Mouse (Mus musculus) 3T3-L1 (cell line): ENCODE measurements around the gene Ctbp2.

Source experiments
- DNase-seq: peaks from one replicate; pipeline ENCODE4 v3.0.0-alpha.2; 2015; ENCODE audit warnings: low read depth, low spot score

Ctbp2 gene

DNA sequence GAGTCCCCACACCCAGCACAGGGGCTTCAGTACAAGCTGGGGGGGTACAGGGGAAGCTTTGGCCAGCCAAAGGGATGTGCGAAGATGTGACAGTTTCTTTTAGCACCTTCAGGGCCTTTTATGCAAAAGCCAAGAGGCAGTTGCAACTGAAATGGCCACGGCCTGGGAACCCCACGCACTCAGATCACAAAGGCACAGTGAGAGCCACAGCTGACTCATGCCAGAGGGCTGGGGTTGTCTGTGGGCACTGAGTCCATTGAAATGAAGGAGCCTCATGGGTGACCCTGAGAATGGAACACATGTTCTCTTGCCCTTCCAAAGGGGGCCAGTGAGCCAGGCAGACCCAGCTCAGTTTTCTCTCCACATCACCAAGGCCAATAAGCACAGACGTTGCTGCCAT lies 115.5 kb downstream of the Ctbp2 start:
- DNase-seq: peak; percentile 6

GRCm38 (mm10) chr7:133007343-133007742 lies 116.8 kb downstream of the Ctbp2 start:
- DNase-seq: peak; percentile 92

GRCm38 (mm10) chr7:133005772-133006171 lies 118.4 kb downstream of the Ctbp2 start:
- no peak for DNase-seq

DNA sequence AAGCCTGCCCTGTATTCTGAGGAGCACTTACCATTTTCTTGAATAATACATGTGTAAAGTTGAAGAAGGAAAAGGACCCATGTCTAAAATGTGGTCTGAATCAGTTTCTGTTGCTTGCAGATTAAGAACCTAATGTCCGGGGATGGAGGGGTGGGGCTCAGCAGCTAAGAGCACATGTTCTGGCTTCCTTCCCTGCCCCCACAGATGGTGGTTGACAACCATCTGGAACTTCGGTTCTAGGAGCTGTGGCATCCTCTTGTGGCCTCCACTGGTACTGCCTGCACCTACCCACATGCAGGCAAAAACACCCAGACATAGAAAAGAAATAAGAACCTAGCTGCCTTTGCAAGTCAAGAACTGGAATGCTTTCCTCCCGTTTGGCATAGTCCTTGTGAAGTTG lies 120.7 kb downstream of the Ctbp2 start:
- DNase-seq: peak; percentile 87

- DNase-seq: no peak
Observed at GRCm38 (mm10) chr7:133002271-133002670, 121.9 kb downstream of the Ctbp2 start.

DNA sequence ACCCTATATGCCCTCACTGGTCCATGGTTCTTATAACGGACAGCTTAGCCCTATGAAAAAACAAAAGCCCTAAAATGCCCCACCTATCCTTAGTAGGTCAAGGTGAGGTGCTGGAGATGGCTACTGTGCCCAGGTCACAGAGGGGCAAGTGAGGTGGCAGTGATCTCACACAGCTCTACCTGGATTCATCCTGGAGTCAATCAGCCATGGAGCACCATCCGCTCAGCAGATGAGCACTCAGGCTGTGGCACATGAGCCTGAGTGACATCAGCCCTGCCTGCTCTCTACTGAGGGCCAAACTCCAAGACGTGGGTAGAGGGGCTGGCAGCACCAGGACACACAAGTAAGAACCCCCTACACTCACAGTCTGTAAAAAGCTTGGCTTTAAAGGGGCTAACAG lies 122.8 kb downstream of the Ctbp2 start:
- DNase-seq: no peak

GRCm38 (mm10) chr7:132999061-132999460 lies 125.1 kb downstream of the Ctbp2 start:
- no peak for DNase-seq

DNA sequence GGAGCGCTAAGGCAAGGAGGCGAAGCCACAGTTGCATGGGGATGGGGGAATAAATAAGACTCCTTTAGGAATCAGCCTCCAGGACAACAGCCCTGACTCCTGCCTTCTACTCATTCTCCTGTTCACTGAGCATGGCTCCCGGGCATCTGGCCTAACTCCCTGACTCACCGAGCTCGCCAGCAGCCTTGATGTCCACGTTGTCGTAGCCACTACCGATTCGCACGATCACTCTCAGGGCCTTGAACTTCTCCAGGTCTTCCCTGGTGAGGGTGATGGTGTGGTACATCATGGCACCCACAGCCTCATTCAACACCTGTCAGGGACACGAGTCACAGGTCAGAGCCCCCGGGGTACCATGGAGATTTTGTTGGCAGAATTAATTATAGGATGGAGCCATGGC lies 125.5 kb downstream of the Ctbp2 start:
- DNase-seq: no peak

DNA sequence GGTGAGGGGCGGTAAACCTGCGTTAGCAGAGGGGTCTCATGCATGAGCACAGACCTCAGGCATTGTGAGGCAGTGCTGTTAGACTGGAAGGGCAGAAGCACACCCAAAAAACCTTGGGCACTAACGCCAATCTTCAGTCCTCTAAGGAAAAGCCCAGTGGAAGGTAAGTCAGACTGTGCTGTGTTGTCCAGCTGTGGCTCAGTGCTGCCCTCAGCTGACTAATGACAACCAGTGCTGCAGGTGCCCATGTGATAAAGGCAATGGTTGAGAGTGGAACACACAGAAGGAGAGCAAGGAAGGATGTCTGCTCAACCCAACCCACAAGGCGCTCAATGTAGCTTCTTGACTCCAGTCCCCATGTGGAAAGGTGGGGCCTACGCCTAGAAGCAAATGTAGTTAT lies 127.8 kb downstream of the Ctbp2 start:
- DNase-seq: peak; percentile 49

GRCm38 (mm10) chr7:132994628-132995191 lies 129.4 kb downstream of the Ctbp2 start:
- DNase-seq: no peak

GRCm38 (mm10) chr7:132994120-132994519 lies 130.0 kb downstream of the Ctbp2 start:
- DNase-seq: no peak

- no peak for DNase-seq
Observed at GRCm38 (mm10) chr7:132992967-132993615, 131.1 kb downstream of the Ctbp2 start.

DNA sequence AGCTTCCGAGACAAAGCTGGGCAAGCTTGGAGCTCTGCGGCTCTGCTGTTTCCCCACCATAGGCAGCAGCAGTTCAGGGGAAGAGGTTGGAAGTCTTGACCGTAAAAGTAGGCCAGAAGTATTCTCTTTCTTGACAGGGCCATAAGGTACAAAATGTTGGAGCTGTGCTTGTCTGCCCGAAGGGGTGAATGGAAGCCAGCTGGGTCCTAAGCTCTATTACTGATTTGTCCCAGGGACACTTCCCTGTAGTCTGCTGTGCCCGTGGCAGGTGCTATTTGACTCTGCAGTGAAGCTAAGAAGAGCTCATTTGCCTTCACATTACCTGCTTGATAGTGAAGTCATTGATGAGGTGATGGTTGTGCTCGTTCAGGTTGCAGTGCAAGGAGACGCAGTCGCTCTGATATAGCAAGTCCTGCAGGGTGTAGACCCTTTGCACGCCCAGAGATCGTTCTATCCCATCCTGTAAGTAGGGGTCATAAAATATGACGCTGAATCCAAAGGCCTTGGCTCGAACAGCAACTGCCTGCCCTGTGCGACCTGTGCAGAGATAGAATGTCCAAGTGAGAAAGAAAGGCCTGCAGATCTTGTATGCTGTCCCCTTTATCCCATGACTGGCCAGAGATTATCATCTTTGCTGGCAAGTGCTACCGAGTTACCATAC lies 132.8 kb downstream of the Ctbp2 start:
- DNase-seq: no peak

- DNase-seq: no peak
Observed at GRCm38 (mm10) chr7:132989839-132990238, 134.3 kb downstream of the Ctbp2 start.

DNA sequence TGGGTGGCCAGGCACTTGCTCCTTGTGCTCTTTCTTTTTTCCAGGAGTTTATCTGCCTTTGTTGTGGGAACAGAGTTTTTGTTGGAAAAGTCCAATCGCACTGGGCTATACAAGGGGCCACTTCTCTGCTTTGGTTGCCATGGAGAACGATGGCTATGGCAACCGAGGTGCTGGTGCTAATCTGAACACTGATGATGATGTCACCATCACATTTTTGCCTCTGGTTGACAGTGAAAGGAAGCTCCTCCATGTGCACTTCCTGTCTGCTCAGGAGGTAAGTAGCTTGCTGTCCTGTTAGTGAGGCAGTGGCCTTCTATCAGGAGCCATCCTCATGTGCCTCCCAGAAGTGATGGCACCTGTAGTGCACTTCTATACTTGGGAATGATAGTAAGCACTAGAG lies 141.5 kb downstream of the Ctbp2 start:
- DNase-seq: no peak

GRCm38 (mm10) chr7:132977981-132978380 lies 146.2 kb downstream of the Ctbp2 start:
- DNase-seq: no peak

GRCm38 (mm10) chr7:132976079-132976478 lies 148.1 kb downstream of the Ctbp2 start:
- no peak for DNase-seq

GRCm38 (mm10) chr7:132972079-132972478 lies 152.1 kb downstream of the Ctbp2 start:
- DNase-seq: no peak

DNA sequence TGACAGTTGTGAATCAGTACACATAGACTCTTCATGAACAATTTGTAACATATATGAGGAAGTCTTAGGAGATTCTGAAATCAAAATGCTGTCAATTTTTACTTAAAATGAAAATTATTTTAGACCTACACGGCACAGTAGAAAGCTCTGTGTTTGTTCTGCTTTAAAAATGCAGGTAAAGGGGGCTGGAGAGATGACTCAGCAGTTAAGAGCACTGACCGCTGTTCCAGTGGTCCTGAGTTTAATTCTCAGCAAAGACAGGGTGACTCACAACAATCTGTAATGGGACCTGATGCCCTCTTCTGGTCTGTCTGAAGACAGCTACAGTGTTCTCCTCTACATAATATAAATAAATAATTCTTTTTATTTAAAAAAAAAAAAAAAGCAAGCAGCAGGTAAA lies 158.4 kb downstream of the Ctbp2 start:
- DNase-seq: peak; percentile 38

DNA sequence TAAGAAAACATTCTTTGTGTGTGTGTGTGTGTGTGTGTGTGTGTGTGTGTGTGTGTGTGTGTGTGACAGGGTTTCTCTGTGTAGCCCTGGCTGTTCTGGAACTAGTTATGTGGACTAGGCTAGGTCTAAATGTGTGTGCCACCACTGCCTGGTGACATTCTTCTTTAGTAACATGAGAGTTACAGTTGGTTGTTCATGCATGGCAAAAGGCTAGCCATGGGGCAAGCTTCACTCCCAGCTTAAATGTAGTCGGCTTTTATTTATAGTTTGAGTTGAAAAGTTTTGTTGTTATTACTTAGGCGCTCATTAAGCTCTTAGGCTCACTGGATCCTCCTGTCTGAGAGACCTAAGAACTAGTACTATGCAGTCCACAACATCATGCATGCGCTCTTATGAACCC lies 159.8 kb downstream of the Ctbp2 start:
- DNase-seq: no peak

GRCm38 (mm10) chr7:132950613-132951012 lies 173.5 kb downstream of the Ctbp2 start:
- no peak for DNase-seq

- no peak for DNase-seq
Observed at GRCm38 (mm10) chr7:132949968-132950367, 174.2 kb downstream of the Ctbp2 start.

GRCm38 (mm10) chr7:132940569-132940968 lies 183.6 kb downstream of the Ctbp2 start:
- no peak for DNase-seq
